Mouse (Mus musculus) right cerebral cortex, postnatal 4 days (tissue): ENCODE data around the gene Cnnm4.

Experiments used
- DNase-seq: peaks from one replicate; pipeline ENCODE4 v3.0.0-alpha.2; 2022

The Cnnm4 gene

DNA sequence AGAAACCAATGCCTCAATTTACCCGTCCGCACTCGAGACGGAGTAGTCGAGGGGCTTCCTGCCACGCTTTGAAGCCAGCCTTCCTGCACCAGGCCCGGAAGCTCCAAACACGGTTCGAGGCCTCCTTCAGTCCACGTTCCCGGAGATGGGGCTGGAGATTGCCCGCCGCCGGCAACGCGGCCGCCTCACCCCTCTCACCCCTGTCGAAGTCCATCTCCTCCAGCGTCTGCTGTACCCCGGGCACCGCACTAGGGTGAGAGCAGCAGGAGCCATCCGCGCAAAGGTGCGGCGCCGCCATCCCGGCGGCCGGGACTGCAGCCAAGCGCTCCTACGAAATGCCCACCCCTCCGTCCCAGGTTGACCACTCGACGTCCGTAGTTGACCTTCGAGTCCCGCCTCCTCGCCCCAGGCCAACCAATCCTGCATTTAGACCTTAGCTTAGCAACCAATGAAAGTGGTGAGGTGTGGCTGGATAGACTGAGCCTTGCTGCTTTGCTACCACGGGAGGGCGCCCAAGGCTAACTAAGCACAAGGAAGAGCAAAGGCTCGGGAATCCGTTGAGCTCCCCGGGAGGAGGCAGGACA, 75.6 kb downstream of the Cnnm4 start, which contains the start of gene Ankrd39:
TSS of gene Ankrd39 (minus strand) at position 558 of the 584 bp plus-strand sequence.
- peak; percentile 96 for DNase-seq

DNA sequence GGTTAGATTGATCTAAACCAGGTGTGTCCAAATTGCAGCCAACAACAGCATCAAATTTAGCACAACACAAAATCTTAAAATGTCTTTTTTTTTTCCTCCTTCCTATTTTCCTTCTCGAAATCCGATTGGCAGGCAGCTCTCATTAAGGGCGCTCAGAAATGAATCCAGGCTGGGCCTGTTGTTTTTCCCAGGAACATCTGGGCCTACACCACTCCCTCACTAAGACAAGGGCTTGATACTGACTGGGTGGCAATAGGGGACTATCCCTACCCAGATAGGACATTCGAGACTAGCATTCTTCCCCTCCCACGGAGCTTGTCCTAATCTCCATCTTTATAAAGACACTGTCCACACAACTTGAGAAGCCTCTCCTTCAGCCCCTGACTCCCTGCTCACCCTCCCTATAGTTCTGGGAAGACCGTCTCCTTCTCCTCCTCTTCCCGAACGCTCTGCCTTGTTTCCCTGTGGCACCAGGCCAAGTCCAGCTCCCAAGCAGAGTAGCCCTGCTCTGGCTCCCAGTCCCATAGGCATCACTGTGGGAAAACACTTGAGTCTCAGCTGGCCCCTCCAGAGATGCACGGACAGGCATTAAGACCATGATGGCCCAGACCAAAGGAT, 76.7 kb downstream of the Cnnm4 start:
- DNase-seq, result peak; percentile 63

DNA sequence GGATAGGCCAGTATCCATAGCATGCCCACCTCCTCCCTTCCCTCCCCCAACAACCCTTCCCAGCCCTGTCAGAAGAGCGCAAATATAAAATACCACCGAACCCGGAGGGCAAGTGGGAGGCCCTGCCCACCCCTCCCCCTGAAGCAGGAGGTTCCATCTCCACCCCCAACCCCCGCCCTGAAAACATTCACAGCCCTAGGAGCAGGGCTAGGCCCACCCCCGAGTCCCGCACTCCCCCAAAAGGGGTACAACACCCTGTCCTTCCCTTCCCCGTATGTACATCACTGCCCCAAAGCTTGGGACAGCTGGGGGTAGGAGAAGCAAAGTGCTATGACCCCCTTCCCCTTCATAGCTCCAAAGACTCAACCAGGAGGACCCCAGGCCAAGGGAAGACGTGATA, 77.4 kb downstream of the Cnnm4 start:
- DNase-seq, result no peak

DNA sequence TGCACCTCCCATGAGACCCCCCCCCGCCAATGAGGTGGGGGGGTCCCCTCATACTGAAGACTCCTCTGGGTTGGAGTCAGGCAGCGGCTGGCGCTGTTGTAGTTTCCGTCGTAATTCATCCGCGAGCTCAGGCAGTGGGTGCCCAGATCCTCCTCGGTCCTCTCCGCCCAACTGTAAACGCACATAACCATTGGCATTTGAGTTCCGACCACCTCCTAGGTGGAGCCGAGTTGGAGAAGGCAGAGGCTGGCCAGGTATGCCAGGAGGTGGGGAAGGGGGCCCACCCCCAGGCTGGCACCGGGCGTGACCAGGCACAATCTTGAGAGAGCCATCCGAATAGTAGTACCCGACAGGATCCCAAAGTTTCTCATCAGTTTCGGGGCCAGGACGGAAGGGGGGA, 78.1 kb downstream of the Cnnm4 start:
- no peak for DNase-seq

DNA sequence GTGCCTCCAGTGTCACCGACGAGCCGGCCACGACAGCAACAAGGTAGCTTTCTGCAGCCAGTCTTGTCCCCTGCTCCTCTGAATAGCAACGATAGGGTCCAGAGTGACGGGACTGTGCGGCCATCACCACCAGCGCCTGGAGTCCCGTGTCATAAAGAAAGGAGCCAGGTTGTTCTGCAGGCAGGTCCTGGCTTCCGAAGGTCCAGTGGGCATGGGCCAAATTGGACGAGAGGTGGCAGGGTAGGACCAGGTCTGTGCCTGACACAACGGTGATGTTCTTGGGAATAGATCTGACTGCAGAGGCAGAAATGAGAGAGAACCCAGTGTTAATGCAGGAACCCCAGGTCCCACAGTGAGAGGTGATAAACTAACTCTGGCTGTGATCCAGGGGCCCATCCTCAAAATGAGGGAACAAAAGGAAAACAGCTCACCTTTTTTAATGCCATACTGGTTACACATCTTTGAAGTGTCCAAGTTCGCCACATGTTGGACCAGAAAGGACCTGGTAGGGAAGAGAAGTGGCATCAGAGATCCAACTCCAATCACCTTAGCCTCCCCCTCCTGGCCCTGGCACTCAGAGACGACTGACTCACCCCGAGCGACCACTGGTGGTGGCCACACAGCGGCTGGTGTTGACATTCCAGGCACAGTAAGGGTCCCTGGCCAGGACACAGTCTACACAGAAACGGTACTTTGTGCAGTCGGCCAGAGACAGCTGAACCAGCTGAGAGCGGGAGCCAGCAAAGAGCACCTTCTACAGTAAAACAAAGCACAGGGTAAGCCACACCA, 78.8 kb downstream of the Cnnm4 start:
- DNase-seq, result no peak

DNA sequence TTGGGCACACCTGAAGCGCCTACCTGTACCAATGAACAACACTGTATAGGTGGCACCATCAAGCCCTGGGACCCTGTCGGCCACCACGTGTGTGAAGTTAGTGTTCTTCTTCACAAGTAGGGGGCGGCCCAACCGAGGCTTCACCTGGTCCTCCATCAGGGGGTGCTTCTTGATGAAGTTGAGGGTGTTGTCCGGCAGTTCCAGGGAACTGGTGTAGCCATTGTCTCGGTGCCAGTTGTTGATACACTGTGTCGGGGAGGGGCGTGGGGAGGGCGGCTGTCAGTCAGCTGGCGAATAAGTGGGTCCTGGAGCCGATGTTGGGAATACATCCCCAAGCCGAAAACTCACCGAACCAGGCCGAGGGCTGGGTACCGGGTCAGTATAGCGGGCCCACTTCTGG, 80.5 kb downstream of the Cnnm4 start:
- no peak for DNase-seq

DNA sequence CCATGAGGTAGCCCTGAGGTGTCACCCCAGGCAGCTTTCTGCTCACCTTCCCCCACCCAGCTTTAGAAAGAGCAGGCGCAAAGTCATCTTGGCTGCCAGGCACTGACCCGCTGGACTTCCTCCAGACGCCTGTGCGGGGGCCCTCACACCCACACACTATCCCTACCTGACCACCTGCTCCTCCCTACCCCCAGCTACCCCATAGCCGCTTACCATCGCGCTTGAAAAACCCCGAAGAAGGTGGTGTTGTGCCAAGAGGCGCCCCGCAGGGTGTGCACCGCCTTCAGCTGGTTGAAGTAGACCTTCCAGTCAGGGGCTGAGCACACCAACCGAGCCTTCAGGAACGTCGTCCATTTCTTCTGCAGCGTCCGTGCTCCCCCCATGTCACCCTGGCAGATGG, 81.1 kb downstream of the Cnnm4 start:
- DNase-seq, result no peak

DNA sequence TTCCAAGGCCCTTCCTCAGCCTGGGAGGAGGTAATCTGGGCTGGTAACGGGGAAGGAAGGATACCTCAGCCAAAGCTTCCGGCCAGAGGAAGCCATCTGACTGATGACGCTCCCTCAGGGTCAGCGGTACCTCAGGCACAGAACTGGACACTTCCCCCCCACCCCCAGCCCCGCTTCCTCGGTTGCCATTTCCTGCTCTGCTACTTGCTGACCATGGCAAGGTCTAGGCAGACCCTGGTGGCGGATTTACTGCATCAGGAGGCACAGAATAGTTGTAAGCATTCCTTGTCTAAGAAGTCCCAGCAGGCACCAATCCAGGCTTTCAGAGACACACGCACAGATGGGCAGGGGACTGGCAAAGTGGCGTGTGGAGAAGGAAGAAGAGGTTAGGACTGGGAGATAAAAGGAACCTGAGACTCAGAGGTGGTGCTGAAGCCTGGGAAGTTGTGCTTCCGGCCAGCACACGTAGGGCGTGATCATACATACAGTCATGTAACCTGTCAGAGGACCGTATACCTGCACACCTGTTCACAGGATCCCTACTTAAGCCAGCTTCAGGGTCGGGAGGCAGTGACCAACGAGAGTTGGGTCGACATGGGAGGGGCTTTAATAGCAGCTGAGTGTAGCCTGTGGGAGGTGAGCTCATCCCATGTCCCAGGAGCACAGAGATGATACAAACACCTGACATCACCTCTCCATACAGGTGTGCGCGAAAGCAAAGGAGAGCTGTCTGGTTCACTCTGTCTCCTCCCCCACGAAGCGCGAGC, 83.4 kb downstream of the Cnnm4 start:
- no peak for DNase-seq

DNA sequence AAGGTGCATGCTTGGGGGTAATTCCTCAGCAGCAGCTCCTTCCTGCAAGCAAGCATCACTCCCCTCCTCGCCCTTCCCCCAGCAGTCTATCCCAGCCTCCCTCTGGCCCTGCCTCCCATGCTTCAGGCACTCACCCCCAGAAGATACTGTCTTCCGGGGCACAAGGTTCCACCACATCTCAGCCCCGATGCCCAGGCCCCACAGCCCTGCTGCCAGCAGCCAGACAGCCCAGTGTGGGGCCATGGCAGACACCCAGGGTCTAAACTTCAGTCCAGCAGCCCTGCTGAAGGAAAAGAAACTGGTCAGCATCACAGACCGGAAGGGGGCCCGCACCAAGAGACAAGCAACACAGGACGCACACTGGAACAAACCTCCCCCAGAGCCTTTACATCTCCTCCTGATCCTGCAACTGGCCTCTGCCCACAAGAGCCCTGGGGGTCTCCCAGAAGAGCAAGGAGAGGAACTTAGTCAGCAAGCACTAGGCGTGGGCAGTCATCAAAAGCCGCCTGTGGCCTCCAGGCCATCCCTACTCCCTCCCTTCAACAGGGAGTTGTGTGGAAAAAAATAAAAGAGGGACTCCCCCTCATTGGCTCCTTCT, 84.5 kb downstream of the Cnnm4 start:
- DNase-seq, result peak; percentile 37

DNA sequence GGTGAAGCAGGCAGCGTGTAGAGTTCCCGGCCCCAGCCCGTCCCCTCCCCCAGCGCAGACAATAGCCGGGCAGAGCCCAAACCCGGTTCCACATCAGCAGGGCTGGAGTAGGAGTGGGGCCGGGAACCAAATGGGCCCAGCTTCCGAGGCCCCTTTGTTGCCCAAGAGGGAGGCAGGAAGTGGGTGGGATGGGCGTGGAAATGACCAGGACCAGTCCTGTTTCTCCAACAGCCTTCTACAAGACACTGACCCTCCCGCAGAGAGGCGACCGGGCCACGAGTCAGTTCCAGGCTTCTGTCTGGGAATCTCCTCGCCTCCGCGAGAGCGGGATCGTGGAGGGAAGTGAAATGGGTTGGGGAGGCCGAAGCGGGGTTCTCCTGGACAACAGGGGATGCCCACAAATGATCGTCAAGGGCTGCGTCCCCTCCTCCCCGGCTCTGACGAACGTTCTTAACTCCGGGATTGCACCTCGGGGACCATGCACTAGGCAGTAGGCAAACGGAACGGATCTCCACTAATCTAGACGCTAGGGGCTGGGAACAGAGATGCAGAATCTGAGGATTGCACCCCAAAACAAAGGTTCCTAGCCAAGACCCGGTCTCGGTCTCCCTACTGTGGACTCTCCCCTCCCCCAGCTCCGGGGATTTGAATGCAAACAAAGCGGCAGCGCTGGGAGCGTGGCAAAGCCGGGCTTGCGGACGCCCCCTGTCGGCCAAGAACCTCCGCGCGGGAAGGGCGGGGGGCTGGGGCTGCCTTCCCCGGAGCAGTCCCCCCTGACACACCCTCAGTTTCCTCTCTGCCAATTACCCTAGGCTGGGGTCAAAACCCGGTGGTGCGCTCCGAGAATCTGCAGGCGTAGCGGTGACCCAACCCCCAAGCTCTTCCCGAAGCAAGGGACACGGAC, 85.4 kb downstream of the Cnnm4 start:
- peak; percentile 100 for DNase-seq

DNA sequence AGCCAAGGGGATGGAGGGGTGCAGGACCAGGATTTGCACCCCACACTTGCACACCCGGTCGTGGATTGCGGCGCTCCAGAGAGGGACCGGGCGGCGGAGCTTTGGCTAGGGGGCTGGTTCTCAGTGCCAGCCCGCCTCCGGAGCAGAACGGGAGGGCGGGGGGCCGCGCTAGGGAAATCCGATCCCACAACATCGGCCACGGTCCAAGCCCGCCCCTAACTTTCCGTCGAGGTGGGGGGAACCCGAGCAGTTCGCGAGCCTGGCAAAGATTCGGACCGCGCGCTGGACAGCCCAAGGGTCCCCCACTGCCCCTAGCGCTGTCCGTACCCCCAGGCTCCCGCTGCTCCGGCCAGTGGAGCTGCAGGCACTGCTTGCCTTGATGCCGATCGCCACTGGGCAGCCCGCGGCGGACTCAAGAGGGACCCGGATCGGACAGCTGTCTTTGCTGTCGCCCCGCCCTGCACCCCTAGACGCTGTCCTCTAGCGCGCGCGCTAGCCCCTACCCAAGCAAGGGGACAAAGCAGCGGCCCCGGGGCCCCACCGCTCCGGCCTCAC, 86.1 kb downstream of the Cnnm4 start:
- DNase-seq, result peak; percentile 81
